Mouse (Mus musculus) splenic B cell, adult 2 months (primary cell): ENCODE results near the gene Ube3b.

Experiments
- DNase-seq: peaks from one replicate; pipeline ENCODE4 v3.0.0-alpha.2; 2011; ENCODE audit warnings: low read depth, low spot score
- H3K27me3 ChIP-seq: 2 replicates; pipeline ENCODE4 v1.6.1; 2012; ENCODE audit warnings: mild to moderate bottlenecking, low read length, moderate library complexity, mixed read lengths; ENCODE audit not compliant: control insufficient read depth, poor library complexity, insufficient read depth, severe bottlenecking
- H3K36me3 ChIP-seq: 2 replicates; pipeline ENCODE4 v1.6.1; 2012; ENCODE audit warnings: mild to moderate bottlenecking, low read length, moderate library complexity, mixed read lengths; ENCODE audit not compliant: control insufficient read depth, poor library complexity, insufficient read depth, severe bottlenecking

Ube3b gene

DNA sequence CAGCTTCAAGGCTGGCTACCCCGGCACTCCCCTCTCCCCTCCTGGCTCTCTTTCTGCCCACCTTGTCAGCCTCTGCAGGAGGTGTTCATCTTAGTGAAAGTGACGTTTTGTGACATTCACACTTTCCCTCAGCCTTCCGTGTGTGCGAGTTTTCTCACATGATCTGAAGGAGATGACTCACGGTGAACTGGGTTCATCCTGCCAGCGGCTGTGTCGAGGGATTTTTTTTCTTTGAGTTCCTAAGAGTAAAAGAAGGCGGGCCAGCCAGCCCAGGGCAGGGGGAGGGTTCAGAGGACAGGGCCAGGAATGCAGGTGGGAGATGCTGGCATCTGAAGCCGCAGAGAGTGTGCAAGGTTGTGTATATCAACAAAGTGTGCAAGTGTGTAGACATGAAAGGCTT, 12.8 kb downstream of the Ube3b start:
- DNase-seq: no peak
- peaks cover 11% of the 10 kb centered on the region for H3K36me3 ChIP-seq
- no peaks in the 10 kb centered on the region for H3K27me3 ChIP-seq

DNA sequence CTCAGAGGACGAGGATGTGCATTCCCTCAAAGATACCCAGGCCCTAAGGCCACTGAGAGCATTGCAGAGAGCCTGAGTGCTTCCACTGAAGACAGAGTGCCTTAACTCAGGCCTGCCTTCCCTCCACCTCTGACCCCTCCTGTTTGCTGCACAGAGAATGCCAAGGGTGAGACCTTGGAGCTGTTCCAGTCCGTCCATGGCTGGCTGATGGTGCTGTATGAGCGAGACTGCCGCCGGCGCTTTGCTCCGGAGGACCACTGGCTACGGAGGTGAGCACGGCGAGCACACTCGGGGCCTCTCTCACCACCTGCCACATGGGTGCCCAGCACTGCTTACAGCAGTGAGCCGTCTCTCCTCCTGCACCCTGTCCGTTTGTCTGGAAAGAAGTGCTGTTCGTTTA, 26.2 kb downstream of the Ube3b start:
- no peak for DNase-seq
- Histone ChIP-seq H3K36me3 (peaks cover 15% of the 10 kb centered on the region), H3K27me3 (no peaks in the 10 kb centered on the region)

DNA sequence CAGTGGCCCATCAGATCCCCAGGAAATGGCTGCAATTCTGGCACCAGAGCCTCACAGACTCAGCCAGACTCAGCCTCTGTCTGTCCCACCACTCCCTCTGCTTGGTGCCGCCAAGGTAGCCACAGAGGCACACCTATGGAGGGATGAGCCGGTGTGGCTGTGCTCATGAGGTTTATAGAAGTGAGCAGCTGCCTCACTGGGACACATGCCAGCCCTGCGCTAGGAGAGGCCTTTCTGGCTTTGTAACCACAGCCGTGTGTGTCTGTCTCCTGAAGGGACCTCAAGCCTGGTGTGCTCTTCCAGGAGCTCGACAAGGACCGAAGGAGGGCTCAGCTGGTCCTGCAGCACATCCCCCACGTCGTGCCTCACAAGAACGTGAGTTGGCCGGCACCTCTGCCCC, 26.9 kb downstream of the Ube3b start:
- DNase-seq: no peak
- H3K36me3 ChIP-seq: peaks cover 11% of the 10 kb centered on the region
- H3K27me3 ChIP-seq: no peaks in the 10 kb centered on the region

DNA sequence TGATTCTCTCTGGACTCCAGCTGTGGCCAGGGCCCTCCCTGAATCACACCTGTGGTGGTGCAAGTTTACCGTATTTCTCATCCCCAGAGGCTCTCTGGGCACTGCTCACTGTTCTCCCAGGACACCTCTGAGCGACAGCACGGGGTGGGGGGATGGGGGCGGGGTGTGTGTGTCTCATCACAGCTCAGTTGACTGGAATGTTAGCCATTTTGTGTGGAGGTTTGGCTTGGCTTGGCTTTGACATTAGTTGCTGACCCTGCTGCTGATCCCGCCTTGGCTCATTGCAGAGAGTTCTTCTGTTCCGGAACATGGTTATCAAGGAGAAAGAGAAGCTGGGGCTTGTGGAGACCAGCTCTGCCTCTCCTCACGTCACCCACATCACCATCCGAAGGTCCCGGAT, 27.4 kb downstream of the Ube3b start:
- H3K36me3 ChIP-seq: peaks cover 9% of the 10 kb centered on the region
- no peaks in the 10 kb centered on the region for H3K27me3 ChIP-seq
- DNase-seq: no peak

DNA sequence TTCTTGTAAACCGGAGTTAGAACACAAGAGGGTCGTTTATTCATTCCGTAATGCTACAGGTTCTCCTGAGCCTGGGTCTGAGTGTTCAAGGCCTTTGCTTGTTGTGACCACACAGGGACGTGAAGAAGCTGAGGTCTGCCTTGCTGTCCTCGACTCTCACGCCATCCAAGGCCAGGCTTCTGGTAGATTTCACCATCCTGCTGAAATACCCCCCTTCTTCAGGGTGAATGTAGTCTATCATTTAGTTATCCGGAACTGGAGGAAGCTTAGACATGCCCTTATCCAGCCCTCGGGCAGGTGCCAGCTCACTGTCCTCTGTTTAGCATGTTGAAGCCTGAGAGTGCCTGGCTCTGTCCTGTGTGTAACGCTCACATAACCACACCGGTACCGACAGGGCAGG, 28.4 kb downstream of the Ube3b start:
- no peak for DNase-seq
- Histone ChIP-seq H3K27me3 (no peaks in the 10 kb centered on the region), H3K36me3 (peaks cover 9% of the 10 kb centered on the region)

DNA sequence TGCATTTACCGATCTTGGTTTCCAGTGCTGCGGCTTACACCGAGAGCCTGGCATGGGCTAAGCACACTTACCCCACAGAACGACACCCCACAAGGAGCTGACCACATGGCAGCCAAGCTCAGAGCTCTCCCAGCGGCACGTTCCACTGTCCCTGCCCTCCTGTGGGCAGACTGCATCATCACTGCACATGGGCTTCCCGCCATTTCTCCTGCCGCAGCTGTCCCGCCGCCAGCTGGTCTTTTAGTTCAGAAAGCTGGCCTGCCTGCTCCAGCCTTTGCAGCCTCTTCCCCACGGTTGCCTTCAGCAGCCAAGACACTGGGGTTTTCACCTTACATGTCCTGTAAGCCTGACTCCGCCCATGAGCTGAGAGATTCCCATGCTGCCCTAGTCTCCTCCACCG, 30.0 kb downstream of the Ube3b start:
- no peak for DNase-seq
- Histone ChIP-seq H3K36me3 (peaks cover 9% of the 10 kb centered on the region), H3K27me3 (no peaks in the 10 kb centered on the region)

DNA sequence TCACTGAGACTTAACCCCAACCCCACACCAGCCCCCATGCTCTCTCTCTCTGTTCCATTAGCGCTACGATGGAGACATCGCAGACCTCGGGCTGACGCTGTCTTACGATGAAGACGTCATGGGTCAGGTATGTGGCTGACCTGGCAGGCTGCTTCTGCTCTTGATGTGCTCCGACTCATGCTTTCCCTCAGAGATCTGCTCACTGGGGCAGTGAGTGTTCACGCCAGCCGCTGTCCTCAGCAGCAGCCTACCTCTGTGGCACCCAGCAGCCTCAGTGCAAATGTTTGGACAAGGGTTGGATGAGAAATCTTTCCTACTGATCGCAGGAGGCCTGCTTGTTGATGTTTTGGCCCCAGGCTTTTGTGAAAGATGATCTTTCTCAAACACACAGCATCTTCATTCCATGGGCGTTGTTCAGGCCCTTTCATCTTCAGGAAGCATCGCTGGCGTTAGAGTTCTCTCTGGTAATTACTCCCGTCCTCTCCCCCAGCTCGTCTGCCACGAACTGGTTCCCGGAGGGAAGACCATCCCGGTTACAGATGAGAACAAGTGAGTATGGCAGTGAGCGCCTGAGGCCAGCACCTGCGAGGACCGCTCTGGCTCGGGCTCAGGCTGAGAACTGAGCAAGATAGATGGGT, 32.1 kb downstream of the Ube3b start:
- Histone ChIP-seq H3K27me3 (no peaks in the 10 kb centered on the region), H3K36me3 (peaks cover 7% of the 10 kb centered on the region)
- DNase-seq: no peak

DNA sequence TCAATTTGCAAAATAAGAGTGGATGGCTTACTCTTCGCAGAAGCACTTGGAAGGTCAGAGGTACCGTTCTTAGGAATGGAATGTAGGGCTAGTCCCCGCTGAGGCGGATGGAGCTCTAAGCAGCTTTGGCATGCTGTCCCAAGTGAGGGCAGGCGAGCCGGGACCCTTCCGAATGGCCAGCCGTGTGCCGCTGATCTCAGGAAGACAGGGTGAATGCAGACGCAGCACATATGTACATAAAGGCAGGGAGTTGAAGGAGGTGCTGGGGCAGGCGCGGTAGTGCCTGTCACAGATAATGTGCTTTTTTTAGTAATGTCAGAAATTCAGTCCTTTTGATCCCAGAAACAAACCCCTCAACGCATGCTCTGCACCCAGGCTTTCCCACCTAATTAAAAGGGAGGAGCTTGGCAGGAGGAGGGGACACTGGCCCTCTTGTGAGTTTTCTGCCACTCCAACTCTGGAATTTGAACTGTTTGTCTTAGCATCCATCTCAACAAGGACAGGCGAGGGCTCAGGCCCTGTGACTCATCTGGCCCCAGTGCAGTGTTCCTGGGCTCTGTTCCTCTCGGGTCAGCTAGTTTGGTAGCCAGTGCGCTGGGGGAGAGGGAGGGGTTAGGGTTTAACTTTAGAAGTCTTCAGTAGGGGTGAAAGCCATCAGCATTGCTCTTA, 32.8 kb downstream of the Ube3b start:
- H3K27me3 ChIP-seq: no peaks in the 10 kb centered on the region
- peaks cover 4% of the 10 kb centered on the region for H3K36me3 ChIP-seq
- no peak for DNase-seq

DNA sequence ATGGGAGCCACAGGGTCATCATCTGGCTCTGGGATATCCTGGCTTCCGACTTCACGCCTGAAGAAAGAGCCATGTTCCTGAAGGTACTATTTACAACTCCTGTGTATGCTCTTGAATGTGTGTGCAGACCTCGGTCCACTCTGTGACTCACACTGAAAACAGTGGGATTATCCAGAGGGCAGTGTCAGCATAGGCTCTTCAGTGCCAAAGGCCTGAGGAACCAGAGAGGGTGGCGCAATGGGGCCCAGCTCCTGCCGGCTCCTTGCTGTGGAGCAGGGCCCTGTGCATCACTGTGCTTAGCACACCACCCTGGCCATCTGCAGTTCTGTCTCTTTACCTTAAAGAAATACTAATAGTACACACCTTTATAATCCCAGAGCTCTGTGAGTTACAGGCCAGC, 35.2 kb downstream of the Ube3b start:
- no peaks in the 10 kb centered on the region for H3K27me3 ChIP-seq
- no peak for DNase-seq
- peaks cover 1% of the 10 kb centered on the region; the same call in 1 of the 2 replicates for H3K36me3 ChIP-seq

DNA sequence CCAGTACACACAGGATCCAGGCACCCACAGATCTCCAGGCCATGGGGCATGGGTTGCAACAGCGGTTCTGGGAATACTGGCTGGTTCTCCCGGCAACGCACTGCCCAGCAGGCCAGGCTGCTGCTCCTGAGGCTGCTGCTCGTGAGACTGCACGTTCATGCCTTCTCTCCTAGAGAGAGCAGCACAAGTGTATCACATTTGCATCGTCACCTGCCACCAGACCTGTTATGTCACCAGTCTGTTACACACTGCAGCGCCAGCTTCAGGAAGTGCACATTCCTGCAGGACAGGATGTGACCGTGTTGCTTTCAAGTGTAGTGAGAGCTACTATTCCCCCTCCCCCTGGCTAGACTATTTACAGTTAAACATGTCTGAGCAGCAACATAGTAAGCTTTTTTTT, 36.4 kb downstream of the Ube3b start:
- H3K27me3 ChIP-seq: no peaks in the 10 kb centered on the region
- no peak for DNase-seq

DNA sequence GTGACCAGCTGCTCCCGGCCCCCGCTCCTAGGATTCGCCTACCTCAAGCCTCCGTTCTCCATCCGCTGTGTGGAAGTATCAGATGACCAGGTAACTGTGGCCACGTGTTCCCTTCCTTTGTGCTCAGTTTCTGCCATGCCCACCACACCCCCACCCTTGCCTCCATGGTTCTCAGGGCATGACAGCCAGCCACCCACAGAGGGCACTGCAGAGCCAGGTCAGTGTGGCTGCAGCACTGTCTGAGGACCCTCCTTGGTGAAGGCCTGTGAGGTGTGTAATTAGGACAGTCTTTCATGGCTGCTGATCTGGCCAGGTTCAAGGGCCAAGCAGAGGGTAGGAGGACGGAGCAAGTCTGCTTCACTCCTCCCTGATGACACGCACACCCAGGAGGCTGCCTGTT, 38.1 kb downstream of the Ube3b start:
- peak; percentile 9 for DNase-seq
- no peaks in the 10 kb centered on the region for H3K27me3 ChIP-seq
- H3K36me3 ChIP-seq: peaks cover 1% of the 10 kb centered on the region; the same call in 1 of the 2 replicates

More for the DNA sequence above, 36.4 kb downstream of the Ube3b start:
- peaks cover 1% of the 10 kb centered on the region; the same call in 1 of the 2 replicates for H3K36me3 ChIP-seq

DNA sequence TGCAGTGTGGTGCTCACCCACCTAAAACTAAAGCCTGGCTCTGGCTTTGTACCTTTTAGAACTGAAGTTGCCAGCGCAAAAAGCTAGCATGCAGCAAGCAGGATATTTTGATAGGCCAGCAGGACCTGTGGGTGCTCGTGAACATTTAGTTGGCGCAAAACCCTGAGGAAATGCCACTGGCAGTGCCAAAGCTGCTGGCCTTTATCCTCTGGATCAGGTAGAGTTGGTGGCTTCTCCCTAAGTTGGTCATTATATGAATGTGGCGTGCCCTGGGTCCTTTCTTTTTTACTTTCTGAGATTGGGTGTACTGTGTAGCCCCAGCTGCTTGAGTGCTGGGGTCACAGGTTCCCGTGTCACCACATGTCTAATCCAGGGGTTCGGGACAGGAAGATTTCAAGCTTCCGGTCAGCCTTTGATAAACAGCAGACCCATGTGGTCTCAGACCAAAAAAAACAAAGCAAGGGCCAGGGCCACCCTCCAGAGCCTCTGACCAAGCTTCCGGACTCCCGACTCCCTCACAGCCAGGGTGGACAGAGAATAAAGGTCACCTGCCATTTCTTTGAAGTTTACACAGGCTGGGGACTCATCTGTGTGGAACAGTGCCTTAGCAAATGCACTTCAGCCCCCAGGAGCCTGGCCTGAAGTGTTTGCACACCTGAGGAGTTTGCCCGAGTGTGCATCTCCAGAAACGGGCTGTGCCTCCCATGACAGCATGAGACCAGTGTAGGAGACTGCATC, 41.3 kb downstream of the Ube3b start:
- H3K27me3 ChIP-seq: no peaks in the 10 kb centered on the region
- no peak for DNase-seq
- H3K36me3 ChIP-seq: no peaks in the 10 kb centered on the region; the same call in 1 of the 2 replicates

DNA sequence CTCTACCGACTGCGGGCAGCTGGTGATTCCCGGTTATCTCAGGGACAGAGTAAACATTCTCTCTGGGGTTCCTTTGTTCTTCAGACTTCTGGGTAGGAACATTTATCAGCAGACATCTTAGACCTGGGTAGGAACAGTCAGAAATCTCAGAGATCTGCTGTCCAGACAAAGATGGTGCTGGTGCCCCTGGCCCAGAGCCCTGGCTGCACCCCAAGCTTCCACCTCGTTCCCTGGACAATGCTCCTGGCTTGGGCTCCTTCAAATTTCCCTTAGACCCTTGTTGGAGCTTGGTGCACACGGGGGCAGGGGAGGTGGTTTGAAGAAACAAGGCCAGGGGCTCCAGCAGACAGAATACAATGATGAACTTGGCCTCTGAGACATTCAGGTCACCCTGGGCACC, 42.2 kb downstream of the Ube3b start:
- no peaks in the 10 kb centered on the region; the same call in 1 of the 2 replicates for H3K36me3 ChIP-seq
- DNase-seq: no peak
- no peaks in the 10 kb centered on the region for H3K27me3 ChIP-seq

DNA sequence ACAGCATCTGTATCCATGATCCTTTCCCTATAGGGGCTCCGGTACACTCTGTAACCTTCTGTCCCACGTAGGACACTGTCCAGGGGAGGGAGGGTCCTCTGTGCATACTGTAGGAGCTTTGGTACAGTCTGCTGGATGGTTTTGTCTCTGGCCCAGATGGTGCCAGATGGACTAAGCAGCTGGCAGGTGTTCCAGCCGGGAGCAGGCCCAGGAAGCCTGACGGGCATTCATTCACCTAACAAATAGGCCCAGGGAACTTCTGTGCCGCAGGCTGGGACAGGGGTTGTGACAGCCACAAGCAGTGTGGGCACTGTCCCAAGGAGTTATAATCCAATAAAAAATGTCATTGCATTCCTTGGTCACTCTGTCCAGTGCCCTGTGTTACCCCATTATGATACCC, 43.6 kb downstream of the Ube3b start:
- DNase-seq: no peak
- no peaks in the 10 kb centered on the region for H3K36me3 ChIP-seq

DNA sequence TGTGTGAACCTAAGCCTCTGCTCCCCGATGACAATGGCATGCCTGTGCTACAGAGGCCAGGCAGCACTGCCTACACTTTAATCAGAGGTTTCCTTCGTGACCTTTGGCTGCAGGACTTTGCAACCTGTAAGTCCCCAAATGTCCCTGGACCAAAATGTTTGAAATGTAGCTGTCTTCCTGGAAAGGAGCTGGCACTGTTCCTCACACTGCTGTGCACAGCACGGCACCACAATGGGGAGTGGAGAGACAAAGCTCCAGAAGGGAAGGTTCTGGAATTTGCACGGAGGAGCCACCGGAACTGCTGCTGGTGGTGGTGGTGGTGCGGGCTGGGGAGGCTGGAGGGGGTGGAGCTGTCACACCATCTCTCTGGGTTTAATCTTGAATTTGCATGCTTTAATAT, 46.3 kb downstream of the Ube3b start:
- no peak for DNase-seq
- H3K36me3 ChIP-seq: no peaks in the 10 kb centered on the region
- no peaks in the 10 kb centered on the region for H3K27me3 ChIP-seq

More for the DNA sequence above, 43.6 kb downstream of the Ube3b start:
- H3K27me3 ChIP-seq: no peaks in the 10 kb centered on the region
